Mouse (Mus musculus) hindbrain, embryonic 16.5 days (tissue): ENCODE results near the gene Gm8126. TPM values are rescaled to one million over a fixed set of nuclear protein-coding genes. Genes with fewer than 3 reads are reported as not detected.
"Not testable (repeated sequence)": the region's sequence is repeated elsewhere in the genome, so short reads cannot be mapped to it uniquely, and the experiment has no call there.

Experiments used
- ATAC-seq: fragments of 200-750 bp; cut with Nextera tagmentation; 2 replicates; pipeline ENCODE4 v1.8.0; 2017; ENCODE audit warnings: moderate TSS enrichment, moderate library complexity
- H3K27ac ChIP-seq: fragments of 300-500 bp; sonication (generic); 2 replicates; pipeline ENCODE4 v1.5.1; 2014; ENCODE audit warnings: low read depth, mild to moderate bottlenecking, control low read depth, low read length, moderate library complexity
- H3K27me3 ChIP-seq: fragments of 300-500 bp; sonication (generic); replicated peaks from 2 replicates; pipeline ENCODE4 v1.6.1; 2014; ENCODE audit warnings: low read length; ENCODE audit not compliant: control insufficient read depth, insufficient read depth
- H3K36me3 ChIP-seq: fragments of 300-500 bp; sonication (generic); 2 replicates; pipeline ENCODE4 v1.6.1; 2014; ENCODE audit warnings: mild to moderate bottlenecking, low read length, moderate library complexity, mixed read lengths; ENCODE audit not compliant: control insufficient read depth, insufficient read depth
- H3K4me1 ChIP-seq: fragments of 300-500 bp; sonication (generic); 2 replicates; pipeline ENCODE4 v1.6.1; 2014; ENCODE audit warnings: low read depth, low read length; ENCODE audit not compliant: control insufficient read depth, insufficient read depth
- H3K4me2 ChIP-seq: fragments of 300-500 bp; sonication (generic); 2 replicates; pipeline ENCODE4 v1.6.1; 2014; ENCODE audit warnings: mild to moderate bottlenecking, low read length, control low read depth, moderate library complexity
- H3K4me3 ChIP-seq: fragments of 300-500 bp; sonication (generic); 2 replicates; pipeline ENCODE4 v1.5.1; 2014; ENCODE audit warnings: mild to moderate bottlenecking, low read length, control low read depth, moderate library complexity
- H3K9ac ChIP-seq: fragments of 300-500 bp; sonication (generic); 2 replicates; pipeline ENCODE4 v1.6.1; 2014; ENCODE audit warnings: low read depth, mild to moderate bottlenecking, control low read depth, low read length, moderate library complexity
- H3K9me3 ChIP-seq: fragments of 300-500 bp; sonication (generic); 2 replicates; pipeline ENCODE4 v1.6.1; 2014; ENCODE audit warnings: mild to moderate bottlenecking, low read length, moderate library complexity; ENCODE audit not compliant: control insufficient read depth
- WGBS: fragments of 180-500 bp; shearing (Covaris S2); extraction: QIAGEN DNeasy Blood & Tissue Kit; methylation state at CpG from one replicate; pipeline ENCODE4 v1.1.7; 2014; 5-methylcytosine and 5-hydroxymethylcytosine counted together
- polyA plus RNA-seq: library from polyadenylated mRNA; unstranded; fragments of >200 nt; fragmentation: Nextera tagmentation; extraction: Ambion mirVana; gene quantifications from 2 replicates; pipeline ENCODE4 v1.2.1, GENCODE M21; 2015

Gene Gm8126
- polyA plus RNA-seq, result not detected in 2 replicates

- not testable (repeated sequence) for H3K4me3 ChIP-seq, H3K4me2 ChIP-seq, H3K36me3 ChIP-seq, ATAC-seq, H3K27ac ChIP-seq, H3K4me1 ChIP-seq, H3K9ac ChIP-seq, H3K27me3 ChIP-seq, H3K9me3 ChIP-seq
- 93% methylated on average over 2 of the region's 4 CpGs for WGBS
Measured at GRCm38 (mm10) chr14:43258349-43258748, at the start of gene Gm8126. Gene Gm8126, plus strand, starts transcription at chr14:43258649.

- H3K27ac ChIP-seq, ATAC-seq, H3K4me3 ChIP-seq, H3K27me3 ChIP-seq, H3K4me2 ChIP-seq, H3K4me1 ChIP-seq, H3K36me3 ChIP-seq, H3K9me3 ChIP-seq, H3K9ac ChIP-seq: not testable (repeated sequence)
- WGBS, result 91% methylated on average over 2 of the region's 4 CpGs
Measured at GRCm38 (mm10) chr14:43235204-43235603, 23.2 kb upstream of the Gm8126 start, which contains the start of gene Gm8122. Gene Gm8122, minus strand, starts transcription at chr14:43235304.

- not testable (repeated sequence) for H3K4me1 ChIP-seq, H3K4me3 ChIP-seq, ATAC-seq, H3K4me2 ChIP-seq, H3K27me3 ChIP-seq, H3K9me3 ChIP-seq, H3K27ac ChIP-seq, H3K36me3 ChIP-seq, H3K9ac ChIP-seq
Measured at GRCm38 (mm10) chr14:43237769-43238168, 20.7 kb upstream of the Gm8126 start.

GRCm38 (mm10) chr14:43249611-43250170 lies 8.8 kb upstream of the Gm8126 start:
- H3K4me2 ChIP-seq, ATAC-seq: not testable (repeated sequence)
- 22% methylated on average over 7 of the region's 12 CpGs for WGBS

GRCm38 (mm10) chr14:43250549-43251253 lies 7.7 kb upstream of the Gm8126 start:
- H3K4me1 ChIP-seq, H3K4me2 ChIP-seq, H3K9me3 ChIP-seq, H3K27me3 ChIP-seq, H3K9ac ChIP-seq, ATAC-seq, H3K4me3 ChIP-seq, H3K36me3 ChIP-seq, H3K27ac ChIP-seq: not testable (repeated sequence)
- WGBS, result 39% methylated on average over 4 of the region's 6 CpGs

More at GRCm38 (mm10) chr14:43249611-43250170, 8.8 kb upstream of the Gm8126 start:
- H3K4me1 ChIP-seq, H3K9ac ChIP-seq, H3K27me3 ChIP-seq, H3K9me3 ChIP-seq, H3K4me3 ChIP-seq, H3K27ac ChIP-seq, H3K36me3 ChIP-seq: not testable (repeated sequence)

- H3K9me3 ChIP-seq, H3K36me3 ChIP-seq, H3K4me1 ChIP-seq, H3K27ac ChIP-seq, H3K9ac ChIP-seq, ATAC-seq, H3K27me3 ChIP-seq, H3K4me2 ChIP-seq, H3K4me3 ChIP-seq: not testable (repeated sequence)
- 85% methylated on average over 1 of the region's 1 CpGs for WGBS
Measured at GRCm38 (mm10) chr14:43256511-43256910, 1.9 kb upstream of the Gm8126 start.

- not testable (repeated sequence) for H3K4me2 ChIP-seq, H3K9ac ChIP-seq, H3K27ac ChIP-seq, H3K9me3 ChIP-seq, ATAC-seq, H3K36me3 ChIP-seq, H3K4me1 ChIP-seq, H3K27me3 ChIP-seq, H3K4me3 ChIP-seq
- WGBS, result 89% methylated on average over 3 of the region's 3 CpGs
Measured at GRCm38 (mm10) chr14:43263421-43263820, 5.0 kb downstream of the Gm8126 start.

GRCm38 (mm10) chr14:43268521-43269084 lies 10.2 kb downstream of the Gm8126 start:
- H3K4me1 ChIP-seq, H3K4me3 ChIP-seq, ATAC-seq, H3K27ac ChIP-seq, H3K4me2 ChIP-seq, H3K9me3 ChIP-seq, H3K36me3 ChIP-seq, H3K27me3 ChIP-seq, H3K9ac ChIP-seq: not testable (repeated sequence)
- 50% methylated on average over 2 of the region's 2 CpGs for WGBS

- not testable (repeated sequence) for H3K9me3 ChIP-seq, H3K4me2 ChIP-seq, H3K36me3 ChIP-seq, H3K27ac ChIP-seq, H3K4me1 ChIP-seq, H3K9ac ChIP-seq, ATAC-seq, H3K27me3 ChIP-seq, H3K4me3 ChIP-seq
- 87% methylated on average over 3 of the region's 3 CpGs for WGBS
Measured at GRCm38 (mm10) chr14:43269211-43269610, 10.8 kb downstream of the Gm8126 start.
